In genomic region chr1:78204341-78204740, GRCm38 (mm10) we compare ENCODE assay signal across 11 mouse cellular contexts. TPM values are rescaled to one million over a fixed set of nuclear protein-coding genes. Genes with fewer than 3 reads are reported as not detected.
DNase-seq lines count a peak whose midpoint lies in the region; ATAC-seq and TF ChIP-seq lines count a peak whose summit lies in the region.
"Had no signal": no experiment of that assay in that cellular context is flagged by ENCODE, and none has a peak within 500 bp of the region (broad histone marks: within the 10 kb centered on the region; RNA-seq: fewer than 3 reads in every experiment).

No protein-coding gene starts in this region.

- H3K9me3 ChIP-seq in heart, embryonic 14.5 days (ENCODE audit: control insufficient read depth, low read length), result no peaks in the 10 kb centered on the region
- no peaks in the 10 kb centered on the region for H3K9me3 ChIP-seq in embryonic facial prominence, embryonic 12.5 days
- H3K9me3 ChIP-seq in hindbrain, embryonic 16.5 days (ENCODE audit: control insufficient read depth, low read length), result no peaks in the 10 kb centered on the region
- H3K9me3 ChIP-seq in midbrain, postnatal 0 days (ENCODE audit: low read length), result no peaks in the 10 kb centered on the region

- H3K9ac ChIP-seq in heart, embryonic 14.5 days (ENCODE audit: low read length), result no peak overlapping the region
- H3K9ac ChIP-seq in embryonic facial prominence, embryonic 12.5 days, result no peak overlapping the region
- no peak overlapping the region for H3K9ac ChIP-seq in hindbrain, embryonic 16.5 days (ENCODE audit: low read depth, low read length)
- no peak overlapping the region for H3K9ac ChIP-seq in midbrain, postnatal 0 days (replicated peaks; ENCODE audit: low read length, poor library complexity, severe bottlenecking)

- H3K4me2 ChIP-seq in heart, embryonic 14.5 days (ENCODE audit: low read length), result peak overlapping the region; percentile 76
- peak overlapping the region; percentile 54 for H3K4me2 ChIP-seq in embryonic facial prominence, embryonic 12.5 days (replicated peaks)
- peak overlapping the region; percentile 55 for H3K4me2 ChIP-seq in hindbrain, embryonic 16.5 days (ENCODE audit: low read length)
- peak overlapping the region; percentile 41; the same call in 1 of the 2 replicates for H3K4me2 ChIP-seq in midbrain, postnatal 0 days (ENCODE audit: low read depth, low read length, poor library complexity, severe bottlenecking)

- no peak for DNase-seq in heart, postnatal 10 days
- DNase-seq in midbrain, postnatal 0 days (ENCODE audit: low spot score), result no peak
- DNase-seq in gastrocnemius, postnatal 10 days, result no peak
- DNase-seq in embryo, embryonic 10.5 days (ENCODE audit: low spot score), result no peak

- 19% methylated on average over 4 of the region's 4 CpGs for WGBS in heart, embryonic 14.5 days
- 28% methylated on average over 4 of the region's 4 CpGs for WGBS in embryonic facial prominence, embryonic 12.5 days
- 32% methylated on average over 4 of the region's 4 CpGs for WGBS in hindbrain, embryonic 16.5 days
- 31% methylated on average over 4 of the region's 4 CpGs for WGBS in midbrain, postnatal 0 days

- TF ChIP-seq CTCF in midbrain, postnatal 0 days (IDR thresholded peaks at IDR 0.05), result no peak

- intact Hi-C loops in heart, postnatal 10 days (cut with DNase I), result loop anchor here (5.0 kb wide), 1 partner anchor 227 kb away; no protein-coding TSS in a partner anchor

- ATAC-seq in heart, embryonic 14.5 days (ENCODE audit: insufficient number of reproducible peaks, insufficient read depth, low FRiP score, low read depth), result no peak
- no peak for ATAC-seq in embryonic facial prominence, embryonic 12.5 days (ENCODE audit: insufficient number of reproducible peaks, insufficient read depth, low FRiP score, low TSS enrichment)
- ATAC-seq in hindbrain, embryonic 16.5 days, result no peak
- ATAC-seq in midbrain, postnatal 0 days (ENCODE audit: low FRiP score), result no peak
- ATAC-seq in activated CD4-positive, CD25-positive, alpha-beta regulatory T cell, adult 4 months, result no peak

- no peak overlapping the region for H3K27ac ChIP-seq in heart, embryonic 14.5 days (replicated peaks in 1 of 2; ENCODE audit: control insufficient read depth in 1 of 2, insufficient read depth in 1 of 2, low read depth in 2 of 2, low read length in 2 of 2)
- H3K27ac ChIP-seq in embryonic facial prominence, embryonic 12.5 days, result no peak overlapping the region
- H3K27ac ChIP-seq in hindbrain, embryonic 16.5 days (ENCODE audit: low read depth, low read length), result no peak overlapping the region
- no peak overlapping the region for H3K27ac ChIP-seq in midbrain, postnatal 0 days (ENCODE audit: low read depth, low read length)

- H3K36me3 ChIP-seq in heart, embryonic 14.5 days (ENCODE audit: control insufficient read depth, insufficient read depth, low read length), result no peaks in the 10 kb centered on the region
- H3K36me3 ChIP-seq in embryonic facial prominence, embryonic 12.5 days, result no peaks in the 10 kb centered on the region
- no peaks in the 10 kb centered on the region for H3K36me3 ChIP-seq in hindbrain, embryonic 16.5 days (ENCODE audit: control insufficient read depth, insufficient read depth, low read length)
- no peaks in the 10 kb centered on the region for H3K36me3 ChIP-seq in midbrain, postnatal 0 days (ENCODE audit: insufficient read depth, low read length)

- peak overlapping the region in 1 of 2 experiments; percentile 49; a peak in 3 of 4 replicates for H3K4me3 ChIP-seq in heart, embryonic 14.5 days (ENCODE audit: control insufficient read depth in 1 of 2, insufficient read depth in 1 of 2, low read depth in 1 of 2, low read length in 2 of 2)
- peak overlapping the region; percentile 35; the same call in 1 of the 2 replicates for H3K4me3 ChIP-seq in embryonic facial prominence, embryonic 12.5 days
- no peak overlapping the region for H3K4me3 ChIP-seq in hindbrain, embryonic 16.5 days (ENCODE audit: low read length)
- H3K4me3 ChIP-seq in midbrain, postnatal 0 days (ENCODE audit: low read depth, low read length), result no peak overlapping the region

- H3K4me1 ChIP-seq in heart, embryonic 14.5 days (ENCODE audit: control insufficient read depth in 2 of 2, insufficient read depth in 2 of 2, low read length in 2 of 2), result peaks cover 2 to 6% of the 10 kb centered on the region in 2 experiments; a peak in 3 of 4 replicates
- H3K4me1 ChIP-seq in embryonic facial prominence, embryonic 12.5 days, result peaks cover 7% of the 10 kb centered on the region
- peaks cover 4% of the 10 kb centered on the region; the same call in 1 of the 2 replicates for H3K4me1 ChIP-seq in hindbrain, embryonic 16.5 days (ENCODE audit: control insufficient read depth, insufficient read depth, low read depth, low read length)
- H3K4me1 ChIP-seq in midbrain, postnatal 0 days (ENCODE audit: insufficient read depth, low read length), result no peaks in the 10 kb centered on the region

- H3K27me3 ChIP-seq in heart, embryonic 14.5 days (ENCODE audit: control insufficient read depth, insufficient read depth, low read length), result peaks cover 97% of the 10 kb centered on the region
- peaks cover 86% of the 10 kb centered on the region for H3K27me3 ChIP-seq in embryonic facial prominence, embryonic 12.5 days
- peaks cover 63% of the 10 kb centered on the region for H3K27me3 ChIP-seq in hindbrain, embryonic 16.5 days (replicated peaks; ENCODE audit: control insufficient read depth, insufficient read depth, low read length)
- H3K27me3 ChIP-seq in midbrain, postnatal 0 days (ENCODE audit: insufficient read depth, low read length), result peaks cover 73% of the 10 kb centered on the region

RNA-seq across cellular contexts. Expression of gene Pax3, which starts 7.4 kb away (rescaled TPM):
- polyA plus RNA-seq in heart, embryonic 14.5 days (2014; fragmentation: Nextera tagmentation; extraction: Ambion mirVana), result 0.08 TPM in 2 replicates
- under 1 TPM in 1 of 2 experiments, not detected in 1; 0.15 TPM for total RNA-seq in heart, postnatal 10 days (2021)
- polyA plus RNA-seq in embryonic facial prominence, embryonic 12.5 days (2016; fragmentation: Nextera tagmentation; extraction: Ambion mirVana), result 28.4 and 37.5 TPM in 2 replicates
- 11.7 and 12.5 TPM in 2 replicates for polyA plus RNA-seq in hindbrain, embryonic 16.5 days (2015; fragmentation: Nextera tagmentation; extraction: Ambion mirVana)
- 5.3 and 5.8 TPM in 2 replicates for total RNA-seq in midbrain, postnatal 0 days (2014; rRNA removed)
- polyA plus RNA-seq in midbrain, postnatal 0 days (2015; fragmentation: Nextera tagmentation; extraction: Ambion mirVana), result 4.4 and 4.5 TPM in 2 replicates
- under 1 TPM in 1 of 2 experiments, not detected in 1; 0.17 TPM for polyA plus RNA-seq in activated CD4-positive, CD25-positive, alpha-beta regulatory T cell, adult 4 months (2017; shearing (Covaris generic))
- under 1 TPM in 1 of 2 experiments, not detected in 1; 0.07 TPM for total RNA-seq in gastrocnemius, postnatal 10 days (2021)
- total RNA-seq: left cerebral cortex, postnatal 36 days had no signal
- polyA plus RNA-seq: CD4-positive, CD25-positive, alpha-beta regulatory T cell, adult 4 months; cortical plate, adult 2 months had no signal
